Mouse (Mus musculus) liver, adult (tissue): ENCODE results near the gene Sept1.

ENCODE experiments used
- GATA4 ChIP-seq: IDR thresholded peaks from 2 replicates; pipeline ENCODE4 v1.6.1; 2014; ENCODE audit warnings: mild to moderate bottlenecking, low read length; ENCODE audit not compliant: insufficient replicate concordance

Sept1 gene

GRCm38 (mm10) chr7:127232622-127233367 is at the start of gene Sept1, which contains the start of gene Zfp553:
Sept1 (minus strand) TSS chr7:127233130.
Zfp553 (plus strand) TSS chr7:127233061.
- TF ChIP-seq GATA4: peak; percentile 22; the same call in 1 of the 2 replicates

GRCm38 (mm10) chr7:127282190-127282589 is 49.3 kb upstream of the Sept1 start:
- TF ChIP-seq GATA4: no peak

GRCm38 (mm10) chr7:127281114-127281513 is 48.2 kb upstream of the Sept1 start:
- TF ChIP-seq GATA4: no peak

- TF ChIP-seq GATA4: no peak
These were observed 47.2 kb upstream of the Sept1 start for GRCm38 (mm10) chr7:127280092-127280491.

GRCm38 (mm10) chr7:127278311-127278710 is 45.4 kb upstream of the Sept1 start:
- TF ChIP-seq GATA4: no peak

- TF ChIP-seq GATA4: no peak
These were observed 43.6 kb upstream of the Sept1 start for GRCm38 (mm10) chr7:127276519-127276961.

- TF ChIP-seq GATA4: peak; percentile 58; the same call in 1 of the 2 replicates
These were observed 41.2 kb upstream of the Sept1 start, which contains the start of gene Sephs2 for GRCm38 (mm10) chr7:127273925-127274789. Sephs2 (minus strand) TSS chr7:127274055.

GRCm38 (mm10) chr7:127273118-127273923 is 40.4 kb upstream of the Sept1 start:
- TF ChIP-seq GATA4: no peak

GRCm38 (mm10) chr7:127272566-127272965 is 39.6 kb upstream of the Sept1 start:
- no peak for TF ChIP-seq GATA4

- TF ChIP-seq GATA4: no peak
These were observed 38.2 kb upstream of the Sept1 start for GRCm38 (mm10) chr7:127271093-127271492.

- no peak for TF ChIP-seq GATA4
These were observed 37.7 kb upstream of the Sept1 start for GRCm38 (mm10) chr7:127270666-127271065.

GRCm38 (mm10) chr7:127270256-127270655 is 37.3 kb upstream of the Sept1 start:
- no peak for TF ChIP-seq GATA4

- no peak for TF ChIP-seq GATA4
These were observed 30.6 kb upstream of the Sept1 start for GRCm38 (mm10) chr7:127263526-127263925.

GRCm38 (mm10) chr7:127262218-127262961 is 29.5 kb upstream of the Sept1 start:
- TF ChIP-seq GATA4: no peak

- TF ChIP-seq GATA4: no peak
These were observed 27.6 kb upstream of the Sept1 start, which contains the start of gene Dctpp1 for GRCm38 (mm10) chr7:127260309-127261111. Dctpp1 (minus strand) TSS chr7:127260709.
